Mouse (Mus musculus) adrenal gland, adult 2 months (tissue): ENCODE measurements at regions not wholly inside any gene's neighbourhood (a gene's known extent, or its start where the extent isn't known, plus 50 kb on each side); places are given as distances from the start of the nearest gene placed in this dataset.
A peak's percentile ranks its signal among the peaks of the same experiment; 100 is the strongest.

Source experiments
- DNase-seq: peaks from one replicate; pipeline ENCODE4 v3.0.0; 2021

GRCm38 (mm10) chr1:61321513-61322145, 317.0 kb upstream of the Pard3b start:
- DNase-seq, result no peak

DNA sequence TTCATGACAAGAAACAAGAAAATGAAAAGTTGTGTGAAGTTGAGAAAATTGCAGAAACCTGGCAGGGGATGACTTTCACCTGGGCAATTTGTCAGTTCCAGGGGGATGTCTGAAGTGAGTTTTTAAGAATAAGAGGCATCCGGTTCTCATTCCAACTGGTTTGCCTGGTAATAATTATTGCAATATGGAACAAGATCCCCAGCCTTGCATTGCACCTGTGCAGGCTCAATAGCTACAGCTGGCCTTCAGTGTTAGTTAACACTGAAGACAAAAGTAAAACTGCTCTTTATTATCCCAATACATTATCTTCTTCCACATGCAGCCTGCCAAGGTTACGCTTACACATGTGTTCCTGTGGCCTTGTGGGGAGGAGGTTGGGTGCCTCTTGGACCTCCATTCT, 307.2 kb upstream of the Pard3b start:
- no peak for DNase-seq

DNA sequence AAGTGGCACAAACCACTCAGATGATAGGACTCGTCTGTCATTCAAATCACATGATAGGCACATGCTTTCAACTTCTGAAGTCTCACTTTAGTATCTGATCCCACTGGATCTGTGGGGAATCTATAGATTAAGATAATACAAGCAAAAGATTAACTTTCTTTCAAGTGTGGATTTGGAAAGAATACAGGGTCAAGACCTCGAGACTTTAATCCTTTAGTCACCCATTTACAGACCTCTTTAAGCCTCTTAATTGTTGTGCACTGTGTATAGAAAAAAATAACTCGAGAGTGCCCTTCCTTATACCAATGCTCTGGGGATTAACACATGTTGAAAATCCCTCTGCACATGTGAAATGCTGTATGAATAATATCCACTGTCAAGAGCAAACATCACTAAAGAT, 306.7 kb upstream of the Pard3b start:
- no peak for DNase-seq

DNA sequence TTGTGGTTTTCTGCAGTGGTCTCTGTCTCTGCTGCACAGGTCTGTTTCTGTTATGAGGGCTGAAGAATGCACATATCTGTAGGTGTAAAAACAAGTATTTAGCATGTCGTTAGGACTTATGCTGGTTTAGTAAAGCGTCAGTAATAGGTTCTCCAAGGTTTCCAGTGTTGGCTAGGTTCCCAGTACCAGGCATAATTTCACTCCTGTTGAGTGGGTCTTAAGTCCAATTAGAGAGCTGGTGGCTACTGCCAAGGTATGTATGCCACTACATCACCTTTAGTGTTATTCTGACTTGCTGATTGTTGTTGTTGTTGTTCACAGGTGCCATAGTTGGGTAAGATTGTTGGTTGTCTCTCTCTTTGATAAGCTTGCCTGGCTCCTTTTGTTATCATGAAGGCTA, 302.3 kb upstream of the Pard3b start:
- DNase-seq, result no peak

DNA sequence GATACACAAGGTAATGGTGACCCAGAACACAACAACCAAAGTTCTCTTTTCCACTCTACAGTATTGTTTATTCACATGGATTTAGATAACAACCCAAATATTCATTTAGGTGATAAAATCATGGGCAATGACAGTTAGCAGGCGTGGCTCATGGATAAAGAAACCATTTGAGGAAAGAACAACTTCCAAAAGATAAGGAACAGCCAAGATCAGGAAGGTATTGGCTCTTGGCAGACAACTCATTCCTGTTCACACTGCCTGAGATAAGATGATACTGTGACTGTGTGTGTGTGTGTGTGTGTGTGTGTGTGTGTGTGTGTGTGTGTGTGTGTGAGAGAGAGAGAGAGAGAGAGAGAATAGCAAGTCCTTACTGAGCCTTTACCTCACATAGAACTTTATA, 285.7 kb upstream of the Pard3b start:
- DNase-seq, result no peak

- DNase-seq, result no peak
Measured at GRCm38 (mm10) chr1:61353481-61353880, 285.1 kb upstream of the Pard3b start.

DNA sequence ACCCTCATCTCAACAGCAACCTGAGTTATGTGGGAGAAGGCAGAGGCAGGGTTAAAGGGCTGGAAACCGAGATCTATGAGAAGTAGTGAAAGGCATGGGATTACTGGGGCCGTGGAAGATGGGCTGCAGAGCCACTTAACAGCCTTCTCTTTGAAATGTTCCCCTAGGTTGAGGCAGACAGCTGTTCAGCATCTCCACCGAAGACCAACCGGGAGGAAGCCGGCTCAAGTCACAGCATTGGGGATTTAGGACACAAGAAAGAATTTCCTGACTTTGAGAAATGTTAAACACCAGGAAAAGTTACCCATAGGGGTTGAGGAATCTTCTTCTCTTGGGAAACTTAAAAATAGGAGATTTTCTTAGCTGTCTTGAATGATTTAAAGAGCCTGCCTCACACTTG, 283.4 kb upstream of the Pard3b start:
- no peak for DNase-seq

- DNase-seq, result no peak
Measured at GRCm38 (mm10) chr1:61359011-61359930, 279.4 kb upstream of the Pard3b start.

DNA sequence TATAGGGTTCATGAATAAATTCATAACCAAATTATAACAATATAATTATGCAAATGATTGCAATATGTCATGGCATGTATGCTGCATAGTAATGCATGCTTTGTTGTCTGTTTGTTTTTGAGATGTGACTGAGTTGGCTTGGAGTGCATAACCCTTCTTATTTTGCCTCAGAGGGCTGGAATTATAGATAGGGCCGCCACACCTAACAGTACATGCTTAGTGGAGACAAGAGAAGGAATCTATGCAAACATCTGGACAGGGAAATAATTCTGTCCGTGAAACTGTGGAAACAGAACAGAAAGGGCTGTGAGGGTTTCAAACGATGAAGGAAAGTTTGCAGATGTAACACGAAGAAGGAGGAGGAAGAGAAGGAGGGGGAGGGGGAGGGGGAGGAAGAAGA, 266.0 kb upstream of the Pard3b start:
- DNase-seq, result no peak

GRCm38 (mm10) chr1:61373661-61374491, 264.7 kb upstream of the Pard3b start:
- DNase-seq, result peak; percentile 59

GRCm38 (mm10) chr1:61376417-61376816, 262.2 kb upstream of the Pard3b start:
- DNase-seq, result no peak

DNA sequence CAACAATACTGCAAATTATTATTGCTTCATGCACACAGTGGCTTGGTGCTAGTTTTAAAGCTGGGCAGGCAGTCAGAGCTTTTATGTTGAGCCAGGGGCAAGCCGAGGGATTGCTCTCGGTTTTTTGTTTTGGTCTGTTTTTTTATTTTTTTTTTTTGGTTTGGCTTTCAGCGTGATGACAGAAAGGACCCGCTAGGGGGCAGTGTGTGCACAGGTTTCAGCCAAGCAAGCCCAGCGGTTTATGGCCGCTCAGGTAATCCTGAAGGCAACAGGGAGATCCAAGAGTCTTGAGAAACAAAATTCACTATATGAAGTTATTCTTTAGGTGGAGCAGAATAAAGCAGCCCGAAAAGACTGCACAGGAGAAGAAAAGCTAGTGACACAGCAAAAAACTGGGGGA, 261.6 kb upstream of the Pard3b start:
- peak; percentile 63 for DNase-seq

GRCm38 (mm10) chr1:61378240-61378639, 260.4 kb upstream of the Pard3b start:
- no peak for DNase-seq

DNA sequence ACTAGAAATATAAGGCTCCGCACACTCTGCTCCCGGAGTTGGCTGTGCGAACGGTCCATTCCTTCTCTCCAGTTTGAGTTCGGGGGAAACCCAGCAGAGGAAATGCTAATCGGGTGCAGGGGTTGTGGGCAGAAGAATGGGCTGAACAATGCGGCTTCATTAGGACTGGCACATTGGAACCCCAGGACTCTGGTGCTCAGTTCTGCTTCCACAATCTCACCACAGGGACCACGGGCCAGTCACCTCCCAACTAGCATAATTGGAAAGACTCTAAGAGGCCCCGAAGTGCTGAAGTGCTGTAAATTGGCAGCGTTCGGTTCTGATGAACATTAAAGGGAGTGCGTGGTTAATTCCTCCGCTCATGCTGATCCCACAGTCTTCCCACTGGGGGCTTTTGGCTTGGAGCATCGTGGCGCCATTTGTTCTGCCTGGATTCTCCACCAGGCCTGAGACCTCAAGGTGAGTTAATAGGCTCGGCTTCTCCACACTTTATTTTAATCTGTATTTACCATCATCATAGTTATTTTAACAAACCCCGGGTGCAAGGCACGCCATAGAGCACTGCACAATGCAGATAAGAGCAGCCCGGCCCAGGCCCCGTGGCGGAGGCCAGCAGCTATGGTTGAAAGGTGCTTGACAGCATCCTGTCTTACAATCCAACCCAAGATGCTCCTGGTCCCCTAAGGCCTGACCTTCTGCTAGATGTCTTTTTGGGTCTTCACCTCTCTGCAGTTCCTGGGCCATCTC, 258.7 kb upstream of the Pard3b start:
- DNase-seq, result no peak

GRCm38 (mm10) chr1:61387587-61387986, 251.0 kb upstream of the Pard3b start:
- no peak for DNase-seq

- no peak for DNase-seq
Measured at GRCm38 (mm10) chr1:61397796-61398195, 240.8 kb upstream of the Pard3b start.

DNA sequence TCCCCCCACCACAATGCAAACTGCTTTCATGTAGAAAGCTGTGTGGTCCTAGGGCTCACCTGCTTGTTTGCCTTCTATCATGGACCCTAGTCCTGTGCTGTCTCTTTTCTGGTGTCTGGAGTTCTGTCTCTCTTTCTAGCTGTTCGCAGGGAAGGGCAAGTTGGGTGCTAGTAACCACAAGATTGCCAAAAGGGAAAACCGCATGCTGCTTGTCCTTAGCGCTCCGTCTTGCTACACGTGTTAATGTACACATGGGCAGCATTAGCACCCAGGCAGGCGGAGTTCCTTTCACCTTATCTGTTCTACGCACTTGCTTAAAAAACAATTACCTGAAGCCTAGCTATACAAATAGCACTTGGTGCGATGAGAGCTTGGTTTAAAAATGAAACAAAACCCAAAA, 236.3 kb upstream of the Pard3b start:
- DNase-seq, result no peak

DNA sequence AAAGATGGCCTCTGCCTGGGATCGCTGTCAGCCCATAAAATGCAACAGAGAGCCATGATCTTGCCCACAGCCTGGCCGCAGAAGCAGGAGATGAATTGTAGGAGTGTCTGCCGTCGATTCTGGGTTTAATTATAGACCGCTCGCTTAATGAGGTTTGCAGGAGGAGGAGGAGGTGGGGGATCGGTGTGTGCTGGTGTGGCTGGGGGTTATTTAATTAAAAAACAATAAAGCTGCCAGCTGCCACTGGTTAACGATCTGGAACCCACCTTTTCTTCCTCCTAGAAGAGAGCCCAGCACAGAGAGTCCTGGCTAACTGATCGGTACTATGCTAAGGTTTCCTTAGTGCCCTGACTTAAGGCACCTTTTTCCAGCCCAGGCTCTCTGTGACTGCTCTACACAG, 231.4 kb upstream of the Pard3b start:
- DNase-seq, result peak; percentile 1

- no peak for DNase-seq
Measured at GRCm38 (mm10) chr1:61414772-61415171, 223.9 kb upstream of the Pard3b start.

GRCm38 (mm10) chr1:61415426-61416195, 223.0 kb upstream of the Pard3b start:
- DNase-seq, result no peak

DNA sequence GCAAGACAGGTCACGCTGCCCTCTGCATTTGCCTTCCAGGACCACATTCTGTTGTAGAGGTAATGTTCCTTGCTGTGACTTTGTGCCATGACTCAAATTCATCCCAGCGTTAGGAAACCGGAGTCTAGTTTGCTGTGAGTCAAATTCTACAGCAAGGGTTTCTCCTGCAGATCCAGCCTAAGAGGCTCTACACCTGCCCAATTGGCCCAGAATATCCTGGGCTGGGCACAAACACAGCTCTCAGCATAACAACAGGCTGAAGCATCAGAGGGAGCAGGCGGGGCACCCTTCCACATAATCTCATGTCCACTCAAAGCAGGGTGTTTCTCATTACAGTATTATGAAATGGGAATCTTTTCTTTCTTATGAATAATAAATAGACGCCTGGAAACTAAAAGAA, 220.2 kb upstream of the Pard3b start:
- DNase-seq, result no peak
